Mouse (Mus musculus) spleen, embryonic (tissue): ENCODE measurements around the gene Mta1.

Source experiments
- CTCF ChIA-PET: fragments of 350-600 bp; sonication (Branson Sonifier 250); formaldehyde crosslinking; loops from one replicate; lab custom pipeline; 2022; lab: Charles Lee

Mta1 gene

GRCm38 (mm10) chr12:113168031-113168536 lies 70.0 kb downstream of the Mta1 start:
- CTCF ChIA-PET, result interaction anchor here (0.8 kb wide), 1 partner anchor 20 kb away, joined by 4 read pairs; no protein-coding TSS in a partner anchor

GRCm38 (mm10) chr12:113176960-113177725 lies 79.1 kb downstream of the Mta1 start:
- CTCF ChIA-PET, result no interaction called here

GRCm38 (mm10) chr12:113181020-113181419 lies 82.9 kb downstream of the Mta1 start:
- CTCF ChIA-PET, result no interaction called here

GRCm38 (mm10) chr12:113184945-113185344 lies 86.9 kb downstream of the Mta1 start:
- CTCF ChIA-PET, result no interaction called here

- CTCF ChIA-PET, result no interaction called here
These were observed 87.6 kb downstream of the Mta1 start, which contains the start of gene Tmem121 for GRCm38 (mm10) chr12:113185442-113186291. TSS of gene Tmem121 (plus strand) at chr12:113185930.

GRCm38 (mm10) chr12:113186326-113187010 lies 88.4 kb downstream of the Mta1 start:
- CTCF ChIA-PET, result interaction anchor here (1.3 kb wide), 1 partner anchor 38 kb away, joined by 8 read pairs; no protein-coding TSS in a partner anchor
